Mouse (Mus musculus) MEL (cell line): Measurements from ENCODE around the gene 9330182L06Rik. TPM values are rescaled to one million over a fixed set of nuclear protein-coding genes. Genes with fewer than 3 reads are reported as not detected.

Experiments
- DNase-seq: peaks from one replicate; pipeline ENCODE4 v3.0.0; 2011; ENCODE audit warnings: low read depth, low spot score
- H3K27ac ChIP-seq: 2 replicates; pipeline ENCODE4 v1.5.1; 2012; ENCODE audit warnings: low read depth, mild to moderate bottlenecking, control low read depth, low read length, moderate library complexity; ENCODE audit not compliant: control insufficient read depth
- H3K27me3 ChIP-seq, 2 experiments: fragments of 150-350 bp in 1 of 2; sonication (generic) in 1 of 2; 2 replicates each; pipeline ENCODE4 v1.6.1; 2012; ENCODE audit warnings: low read length in 2 of 2, mild to moderate bottlenecking in 2 of 2, improper control_type of control experiment in 1 of 2, moderate library complexity in 1 of 2; ENCODE audit not compliant: insufficient read depth in 2 of 2, control insufficient read depth in 1 of 2
- H3K36me3 ChIP-seq, 2 experiments: 2 replicates each; pipeline ENCODE4 v1.6.1; 2012 to 2014; ENCODE audit warnings: low read length in 2 of 2, improper control_type of control experiment in 1 of 2, inconsistent platforms in 1 of 2, mild to moderate bottlenecking in 1 of 2; ENCODE audit not compliant: insufficient read depth in 2 of 2, control insufficient read depth in 1 of 2
- H3K4me1 ChIP-seq, 2 experiments: fragments of 150-350 bp in 1 of 2; sonication (generic) in 1 of 2; 2 replicates each; pipeline ENCODE4 v1.6.1; 2012; ENCODE audit warnings: low read length in 2 of 2, improper control_type of control experiment in 1 of 2, mild to moderate bottlenecking in 1 of 2; ENCODE audit not compliant: insufficient read depth in 2 of 2, control insufficient read depth in 1 of 2
- H3K4me3 ChIP-seq, 2 experiments: fragments of 150-350 bp in 1 of 2; sonication (generic) in 1 of 2; 2 replicates each; pipeline ENCODE4 v1.5.1; 2012; ENCODE audit warnings: low read depth in 2 of 2, low read length in 2 of 2, mild to moderate bottlenecking in 2 of 2, moderate library complexity in 2 of 2, control low read depth in 1 of 2, improper control_type of control experiment in 1 of 2; ENCODE audit not compliant: control insufficient read depth in 1 of 2, insufficient read depth in 1 of 2
- H3K79me2 ChIP-seq: 2 replicates; pipeline ENCODE4 v1.6.1; 2012; ENCODE audit warnings: mild to moderate bottlenecking, low read length, moderate library complexity; ENCODE audit not compliant: control insufficient read depth, poor library complexity, insufficient read depth
- H3K9ac ChIP-seq: 2 replicates; pipeline ENCODE4 v1.6.1; 2012; ENCODE audit warnings: low read depth, mild to moderate bottlenecking, control low read depth, low read length, moderate library complexity; ENCODE audit not compliant: control insufficient read depth, poor library complexity, severe bottlenecking
- H3K9me3 ChIP-seq: fragments of 150-350 bp; sonication (generic); replicated peaks from 2 replicates; pipeline ENCODE4 v1.6.1; 2012; ENCODE audit warnings: mild to moderate bottlenecking, low read length, improper control_type of control experiment, moderate library complexity; ENCODE audit not compliant: insufficient read depth
- CHD1 ChIP-seq: IDR thresholded peaks from 2 replicates; pipeline ENCODE4 v1.6.1; 2012; ENCODE audit warnings: low read depth, mild to moderate bottlenecking, inconsistent platforms, low read length, improper control_type of control experiment
- CTCF ChIP-seq, 3 experiments: IDR thresholded peaks in 2 of 3; conservative IDR thresholded peaks in 1 of 3; 2 replicates each; pipeline ENCODE4 v1.5.1; 2011 to 2012; ENCODE audit warnings: low read length in 3 of 3, low read depth in 2 of 3, mild to moderate bottlenecking in 2 of 3, improper control_type of control experiment in 1 of 3, inconsistent platforms in 1 of 3, mixed read lengths in 1 of 3, moderate library complexity in 1 of 3; ENCODE audit not compliant: control insufficient read depth in 1 of 3, insufficient read depth in 1 of 3, poor library complexity in 1 of 3, severe bottlenecking in 1 of 3
- GABPA ChIP-seq: IDR thresholded peaks from 2 replicates; pipeline ENCODE4 v1.6.1; 2012; ENCODE audit warnings: low read depth, mild to moderate bottlenecking, inconsistent platforms, low read length, improper control_type of control experiment, moderate library complexity
- KAT2A ChIP-seq: conservative IDR thresholded peaks from 2 replicates; pipeline ENCODE4 v1.6.1; 2012; ENCODE audit warnings: low read depth, low read length, improper control_type of control experiment, inconsistent platforms
- POLR2AphosphoS2 ChIP-seq: IDR thresholded peaks from 2 replicates; pipeline ENCODE4 v1.6.1; 2011; ENCODE audit warnings: low read length, improper control_type of control experiment
- POLR2AphosphoS5 ChIP-seq: IDR thresholded peaks from 2 replicates; pipeline ENCODE4 v1.6.1; 2012; ENCODE audit warnings: low read depth, borderline replicate concordance, mild to moderate bottlenecking, inconsistent platforms, low read length, moderate library complexity, mixed read lengths
- RCOR1 ChIP-seq: IDR thresholded peaks from 2 replicates; pipeline ENCODE4 v1.6.1; 2012; ENCODE audit warnings: low read depth, mild to moderate bottlenecking, inconsistent platforms, low read length, improper control_type of control experiment
- TBP ChIP-seq: IDR thresholded peaks from 2 replicates; pipeline ENCODE4 v1.8.0; 2011; ENCODE audit warnings: low read depth, low read length, improper control_type of control experiment
- USF2 ChIP-seq, 2 experiments: IDR thresholded peaks; 2 replicates each; pipeline ENCODE4 v1.6.1; 2011 to 2012; ENCODE audit warnings: improper control_type of control experiment in 2 of 2, low read length in 2 of 2, borderline replicate concordance in 1 of 2, inconsistent platforms in 1 of 2, low read depth in 1 of 2, mild to moderate bottlenecking in 1 of 2; ENCODE audit not compliant: insufficient read depth in 1 of 2
- ZC3H11A ChIP-seq: IDR thresholded peaks from 2 replicates; pipeline ENCODE4 v1.6.1; 2012; ENCODE audit warnings: low read depth, mild to moderate bottlenecking, inconsistent platforms, low read length, improper control_type of control experiment
- ZKSCAN1 ChIP-seq: IDR thresholded peaks from 2 replicates; pipeline ENCODE4 v1.6.1; 2012; ENCODE audit warnings: low read depth, mild to moderate bottlenecking, inconsistent platforms, low read length, improper control_type of control experiment, moderate library complexity
- ZNF384 ChIP-seq: IDR thresholded peaks from 2 replicates; pipeline ENCODE4 v1.6.1; 2012; ENCODE audit warnings: low read depth, mild to moderate bottlenecking, inconsistent platforms, low read length, improper control_type of control experiment
- polyA plus RNA-seq, 2 experiments: library from polyadenylated mRNA; stranded (reverse) in 1 of 2; unstranded in 1 of 2; fragments of >175 nt in 1 of 2; fragments of >200 nt in 1 of 2; gene quantifications; 2 replicates each; pipeline versions ENCODE4 v1.2.1 to v1.2.4; 2012; ENCODE audit warnings: low replicate concordance in 2 of 2, low read depth in 1 of 2; ENCODE audit not compliant: insufficient read length in 2 of 2, insufficient read depth in 1 of 2, missing spikeins in 1 of 2
- total RNA-seq: library from RNA; depleted of rRNA; stranded (reverse); fragments of 300-350 nt; gene quantifications from 2 replicates; pipeline ENCODE4 v1.2.3, GENCODE M21; 2012

9330182L06Rik gene
- total and polyA plus RNA-seq, 3 experiments, result not detected

DNA sequence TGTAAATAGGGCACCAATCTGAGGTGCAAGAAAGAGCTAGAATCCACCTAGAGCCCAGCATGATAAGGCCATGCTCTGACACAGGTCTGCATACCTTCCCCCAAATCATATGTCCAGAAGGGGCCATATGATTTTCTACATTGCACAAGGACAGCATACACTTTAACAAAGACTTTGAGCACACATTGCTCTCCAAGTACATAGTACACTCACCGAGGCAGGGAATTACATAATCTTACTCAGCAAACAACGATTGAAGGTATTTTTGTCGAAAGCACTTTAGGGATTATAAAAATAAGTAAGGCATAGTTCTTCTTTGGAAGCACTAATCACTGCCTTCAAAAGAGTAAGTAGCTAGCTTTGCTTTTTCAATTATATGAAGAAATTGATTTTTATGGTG lies 7.1 kb downstream of the 9330182L06Rik start:
- no peaks in the 10 kb centered on the region for H3K4me1 ChIP-seq
- H3K79me2 ChIP-seq, result no peaks in the 10 kb centered on the region
- H3K9ac ChIP-seq, result no peak overlapping the region
- no peaks in the 10 kb centered on the region for H3K9me3 ChIP-seq
- no peaks in the 10 kb centered on the region for H3K36me3 ChIP-seq
- H3K27ac ChIP-seq, result no peak overlapping the region
- H3K4me3 ChIP-seq, result no peak overlapping the region
- no peaks in the 10 kb centered on the region for H3K27me3 ChIP-seq
- TF ChIP-seq TBP (no peak), POLR2AphosphoS5 (no peak), ZC3H11A (no peak), CHD1 (no peak)
- DNase-seq, result no peak

DNA sequence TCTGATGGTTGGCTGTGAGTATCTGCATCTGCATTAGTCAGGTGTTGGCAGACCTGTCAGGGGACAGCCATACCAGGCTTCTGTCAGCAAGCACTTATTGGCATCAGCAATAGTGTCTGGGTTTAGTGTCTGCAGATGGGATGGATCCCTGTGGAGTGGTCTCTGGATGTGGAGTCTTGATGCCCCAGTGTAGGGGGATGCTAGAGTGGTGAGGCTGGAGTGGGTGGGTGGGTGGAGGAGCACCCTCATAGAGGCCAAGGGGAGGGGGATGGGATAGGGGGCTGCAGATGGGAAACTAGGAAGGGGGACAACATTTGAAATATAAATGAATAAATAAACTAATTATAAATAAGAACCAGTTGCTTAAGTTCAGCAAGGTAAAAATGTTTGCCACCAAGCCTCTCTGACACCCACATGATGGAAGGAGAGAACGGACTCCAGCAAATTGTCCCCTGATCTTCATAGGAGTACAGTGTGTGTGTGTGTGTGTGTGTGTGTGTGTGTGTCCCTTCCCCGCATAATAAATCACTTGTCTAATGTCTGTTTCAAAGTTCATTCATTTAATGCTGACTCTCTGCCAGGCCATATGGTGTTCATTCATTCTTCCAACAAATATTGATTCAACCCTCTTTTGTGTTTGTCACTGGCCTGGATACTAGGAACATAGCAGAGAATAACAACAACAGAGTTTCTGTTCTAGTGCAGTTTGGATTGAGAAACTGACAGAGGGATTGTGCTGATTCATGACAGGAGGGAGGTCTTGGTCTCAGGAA lies 30.0 kb downstream of the 9330182L06Rik start:
- Histone ChIP-seq H3K36me3 (no peaks in the 10 kb centered on the region), H3K9ac (no peak overlapping the region), H3K4me3 (no peak overlapping the region), H3K27ac (no peak overlapping the region), H3K9me3 (no peaks in the 10 kb centered on the region), H3K4me1 (no peaks in the 10 kb centered on the region), H3K27me3 (no peaks in the 10 kb centered on the region), H3K79me2 (no peaks in the 10 kb centered on the region)
- TF ChIP-seq ZNF384 (no peak), ZKSCAN1 (no peak), CTCF (IDR thresholded peaks at IDR 0.05 in 2 of 3, conservative IDR thresholded peaks at IDR 0.05 in 1 of 3; ENCODE audit: control insufficient read depth in 1 of 3, insufficient read depth in 1 of 3, low read depth in 2 of 3, low read length in 3 of 3, poor library complexity in 1 of 3, severe bottlenecking in 1 of 3) (no peak), RCOR1 (no peak)
- DNase-seq, result no peak

DNA sequence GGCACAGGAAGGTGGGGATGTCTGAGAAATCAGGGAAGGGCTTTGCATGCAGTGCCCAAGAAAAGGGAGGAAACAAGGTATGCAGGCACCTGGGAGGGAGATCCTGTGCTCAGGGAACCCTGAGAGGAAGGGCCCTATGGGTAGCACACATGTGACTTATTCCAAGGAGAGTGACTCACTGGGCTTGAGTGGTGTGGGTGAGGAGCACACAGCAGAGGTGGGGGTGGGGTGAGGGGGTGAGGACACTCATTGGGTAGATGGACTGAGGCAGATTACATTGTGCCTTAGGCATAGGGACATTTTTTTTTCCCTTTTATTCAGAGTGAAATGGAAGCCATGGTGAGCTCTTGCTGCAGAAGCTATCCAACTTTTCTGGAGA lies 30.6 kb downstream of the 9330182L06Rik start:
- no peaks in the 10 kb centered on the region for H3K4me1 ChIP-seq
- H3K27ac ChIP-seq, result no peak overlapping the region
- no peaks in the 10 kb centered on the region for H3K27me3 ChIP-seq
- no peak for DNase-seq
- TF ChIP-seq KAT2A, result no peak
- TF ChIP-seq POLR2AphosphoS2, result no peak
- TF ChIP-seq USF2 (IDR thresholded peaks at IDR 0.05; ENCODE audit: borderline replicate concordance in 1 of 2, insufficient read depth in 1 of 2, low read depth in 1 of 2, low read length in 2 of 2), result no peak
- no peak for TF ChIP-seq GABPA
- H3K9me3 ChIP-seq, result no peaks in the 10 kb centered on the region
- no peaks in the 10 kb centered on the region for H3K36me3 ChIP-seq
- H3K4me3 ChIP-seq, result no peak overlapping the region
- H3K9ac ChIP-seq, result no peak overlapping the region
- no peaks in the 10 kb centered on the region for H3K79me2 ChIP-seq
